In genomic region chr2:31163361-31164118, GRCm38 (mm10) we compare ENCODE assay signal across 11 mouse cellular contexts. TPM values are rescaled to one million over a fixed set of nuclear protein-coding genes. Genes with fewer than 3 reads are reported as not detected.
DNase-seq lines count a peak whose midpoint lies in the region; ATAC-seq and TF ChIP-seq lines count a peak whose summit lies in the region.
"Had no signal": no experiment of that assay in that cellular context is flagged by ENCODE, and none has a peak within 500 bp of the region (broad histone marks: within the 10 kb centered on the region; RNA-seq: fewer than 3 reads in every experiment).

No protein-coding gene starts in this region.

- intact Hi-C loops in left cerebral cortex, postnatal 10 days (cut with DNase I): no loop called here

- ATAC-seq in heart, embryonic 13.5 days (ENCODE audit: extremely low read depth, insufficient number of reproducible peaks, low FRiP score, low TSS enrichment): no peak
- ATAC-seq in embryonic facial prominence, embryonic 12.5 days (ENCODE audit: insufficient number of reproducible peaks, insufficient read depth, low FRiP score, low TSS enrichment): peak; percentile 43; the same call in 1 of the 2 replicates
- ATAC-seq: forebrain, embryonic 13.5 days; hindbrain, embryonic 16.5 days had no signal

- H3K4me2 ChIP-seq in heart, embryonic 13.5 days: no peak overlapping the region
- H3K4me2 ChIP-seq in embryonic facial prominence, embryonic 12.5 days (replicated peaks): no peak overlapping the region
- H3K4me2 ChIP-seq: forebrain, embryonic 13.5 days; midbrain, embryonic 11.5 days had no signal

- peak overlapping the region; percentile 68; the same call in 1 of the 2 replicates for H3K9ac ChIP-seq in heart, embryonic 13.5 days
- no peak overlapping the region for H3K9ac ChIP-seq in embryonic facial prominence, embryonic 12.5 days
- H3K9ac ChIP-seq: forebrain, embryonic 13.5 days had no signal

- no peak for TF ChIP-seq CTCF in E14TG2a.4 (conservative IDR thresholded peaks at IDR 0.05; ENCODE audit: low read length)

- H3K4me1 ChIP-seq in heart, embryonic 13.5 days: peaks cover 66% of the 10 kb centered on the region
- peaks cover 95% of the 10 kb centered on the region for H3K4me1 ChIP-seq in E14TG2a.4 (replicated peaks; ENCODE audit: low read depth, low read length)
- H3K4me1 ChIP-seq in embryonic facial prominence, embryonic 12.5 days: peaks cover 18% of the 10 kb centered on the region

- H3K27ac ChIP-seq in heart, embryonic 13.5 days (replicated peaks): peak overlapping the region; percentile 96
- H3K27ac ChIP-seq in embryonic facial prominence, embryonic 12.5 days: peak overlapping the region; percentile 41
- H3K27ac ChIP-seq: forebrain, embryonic 13.5 days had no signal

- no peaks in the 10 kb centered on the region for H3K27me3 ChIP-seq in heart, embryonic 13.5 days (replicated peaks)
- H3K27me3 ChIP-seq in E14TG2a.4 (ENCODE audit: insufficient read depth, low read length): no peaks in the 10 kb centered on the region
- H3K27me3 ChIP-seq in embryonic facial prominence, embryonic 12.5 days: no peaks in the 10 kb centered on the region
- H3K27me3 ChIP-seq: forebrain, embryonic 13.5 days had no signal

- H3K36me3 ChIP-seq in heart, embryonic 13.5 days: peaks cover 31% of the 10 kb centered on the region
- peaks cover 37% of the 10 kb centered on the region for H3K36me3 ChIP-seq in E14TG2a.4 (ENCODE audit: insufficient read depth, low read length)
- peaks cover 13% of the 10 kb centered on the region for H3K36me3 ChIP-seq in embryonic facial prominence, embryonic 12.5 days

- no peak overlapping the region for H3K4me3 ChIP-seq in heart, embryonic 13.5 days
- peak overlapping the region; percentile 60 for H3K4me3 ChIP-seq in E14TG2a.4 (replicated peaks; ENCODE audit: low read length)
- H3K4me3 ChIP-seq in embryonic facial prominence, embryonic 12.5 days: no peak overlapping the region
- H3K4me3 ChIP-seq: forebrain, embryonic 13.5 days had no signal

- WGBS in heart, embryonic 13.5 days: 46% methylated on average over 11 of the region's 11 CpGs
- 75% methylated on average over 11 of the region's 11 CpGs for WGBS in embryonic facial prominence, embryonic 12.5 days

- DNase-seq in heart, adult 11 months: no peak
- peak; percentile 55 for DNase-seq in kidney, postnatal 10 days
- no peak for DNase-seq in frontal cortex, adult 2 months (ENCODE audit: extremely low spot score in 1 of 2, low spot score in 1 of 2)
- no peak for DNase-seq in layer of hippocampus, adult 9-11 months
- DNase-seq in left cerebral cortex, postnatal 10 days (ENCODE audit: extremely low spot score in 1 of 2, low spot score in 2 of 2): no peak

- H3K9me3 ChIP-seq in heart, embryonic 13.5 days: no peaks in the 10 kb centered on the region
- no peaks in the 10 kb centered on the region for H3K9me3 ChIP-seq in E14TG2a.4 (ENCODE audit: low read length)
- H3K9me3 ChIP-seq in embryonic facial prominence, embryonic 12.5 days: no peaks in the 10 kb centered on the region
- H3K9me3 ChIP-seq: forebrain, embryonic 13.5 days had no signal

RNA-seq across cellular contexts. Expression of gene Gpr107, which starts 11.4 kb away (rescaled TPM):
- 29.7 and 34.8 TPM in 2 replicates for polyA plus RNA-seq in heart, embryonic 13.5 days (2015; fragmentation: Nextera tagmentation; extraction: Ambion mirVana)
- 37.5 and 41.1 TPM in 2 replicates for polyA plus RNA-seq in embryonic facial prominence, embryonic 12.5 days (2016; fragmentation: Nextera tagmentation; extraction: Ambion mirVana)
- 28.0 and 30.4 TPM in 2 replicates for polyA plus RNA-seq in frontal cortex, adult 2 months (2012; rRNA removed)
- 10 to 100 TPM; 50.2 to 61.9 TPM for total RNA-seq in left cerebral cortex, postnatal 10 days (2021)

RNA-seq across cellular contexts. Expression of gene Fnbp1, which starts 21.7 kb away (rescaled TPM):
- polyA plus RNA-seq in heart, embryonic 13.5 days (2015; fragmentation: Nextera tagmentation; extraction: Ambion mirVana): 17.6 and 18.7 TPM in 2 replicates
- 24.0 and 26.3 TPM in 2 replicates for polyA plus RNA-seq in embryonic facial prominence, embryonic 12.5 days (2016; fragmentation: Nextera tagmentation; extraction: Ambion mirVana)
- 95.9 and 101 TPM in 2 replicates for polyA plus RNA-seq in frontal cortex, adult 2 months (2012; rRNA removed)
- 10 to 100 TPM; 71.9 to 72.8 TPM for total RNA-seq in left cerebral cortex, postnatal 10 days (2021)
